Mouse (Mus musculus) c-Kit-positive CD71-negative TER-119-negative erythroid progenitor cells, embryonic 14.5 days (primary cell): ENCODE measurements around the gene Grin2b.

Experiments used
- DNase-seq: peaks from one replicate; pipeline ENCODE4 v3.0.0-alpha.2; 2013; ENCODE audit warnings: low read depth

The Grin2b gene

GRCm38 (mm10) chr6:136100241-136100640 is 73.1 kb downstream of the Grin2b start:
- DNase-seq = no peak

DNA sequence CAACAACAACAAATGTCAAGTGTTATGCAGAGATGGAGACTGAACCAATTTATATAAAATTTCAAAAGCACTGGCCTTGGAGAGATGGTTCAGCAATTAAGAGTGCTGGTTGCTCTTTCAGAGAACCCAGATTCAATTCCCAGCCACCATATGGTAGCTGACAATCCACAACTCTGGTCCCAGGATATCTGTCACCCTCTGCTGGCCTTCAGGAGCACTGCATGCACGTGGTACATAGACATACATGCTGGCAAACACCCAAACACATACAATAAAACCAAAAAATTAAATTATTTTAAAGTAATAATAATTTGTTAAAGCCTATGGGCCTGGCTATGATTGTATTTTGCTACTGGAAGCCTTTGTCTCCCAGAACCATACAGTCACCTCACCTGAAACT is 77.0 kb downstream of the Grin2b start:
- DNase-seq = no peak

- no peak for DNase-seq
Observed at GRCm38 (mm10) chr6:136079991-136080734, 93.1 kb downstream of the Grin2b start.

GRCm38 (mm10) chr6:136072326-136073054 is 100.8 kb downstream of the Grin2b start:
- DNase-seq = no peak

DNA sequence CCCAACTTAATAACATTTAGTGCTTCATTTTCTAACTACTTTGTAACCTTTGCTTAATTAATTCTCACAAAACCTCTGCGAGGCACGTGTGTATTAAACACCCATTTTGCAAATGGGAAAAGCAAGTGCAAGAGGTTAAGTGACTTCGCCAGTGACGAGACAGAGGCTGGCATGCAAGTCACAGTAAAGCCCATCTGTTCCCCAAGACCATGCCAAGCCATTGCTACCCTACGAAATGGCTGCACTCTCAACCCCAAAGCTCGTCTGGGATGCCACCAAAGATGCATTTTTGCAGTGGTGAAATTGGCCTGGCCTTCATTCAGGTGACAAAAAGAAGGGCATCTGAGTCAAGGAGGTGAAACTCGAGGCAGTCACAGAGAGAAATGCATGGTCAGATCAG is 103.2 kb downstream of the Grin2b start:
- no peak for DNase-seq

DNA sequence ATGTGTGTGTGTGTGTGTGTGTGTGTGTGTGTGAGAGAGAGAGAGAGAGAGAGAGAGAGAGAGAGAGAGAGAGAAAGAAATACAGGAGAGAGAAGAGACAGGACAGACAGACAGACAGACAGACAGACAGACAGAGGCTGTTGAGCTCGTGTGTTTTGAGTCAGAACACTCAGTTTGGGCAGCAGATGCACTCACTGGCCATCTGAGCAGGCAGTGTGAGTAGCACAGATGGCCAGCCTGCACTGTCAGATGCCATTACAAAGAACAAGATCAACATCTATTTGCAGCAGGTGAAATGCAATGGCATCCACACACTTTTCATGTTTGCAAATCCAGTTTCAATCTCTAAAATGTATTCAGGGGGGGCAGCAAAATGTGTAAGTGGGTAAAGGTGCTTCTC is 120.0 kb downstream of the Grin2b start:
- no peak for DNase-seq

GRCm38 (mm10) chr6:136050346-136050745 is 123.0 kb downstream of the Grin2b start:
- no peak for DNase-seq

- no peak for DNase-seq
Observed at GRCm38 (mm10) chr6:136048084-136048483, 125.2 kb downstream of the Grin2b start.

DNA sequence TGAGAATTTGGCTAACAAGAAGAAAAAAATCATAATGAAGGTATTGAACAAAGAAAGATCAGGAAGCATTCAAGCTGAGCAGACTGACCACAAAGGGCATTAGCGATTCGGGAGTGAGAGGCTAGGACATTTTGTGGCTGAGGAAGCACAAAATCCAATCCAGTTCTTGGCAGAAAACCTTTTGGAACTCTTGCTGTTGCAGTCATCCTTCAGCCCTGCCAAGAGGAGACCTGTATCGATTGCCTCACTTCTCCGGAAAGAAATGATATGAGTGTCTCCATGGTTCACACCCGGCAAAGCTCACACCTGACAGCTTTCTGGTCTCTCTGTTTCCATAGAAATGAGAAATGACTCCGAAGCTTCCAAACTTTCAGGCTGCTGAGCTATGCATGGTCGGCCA is 127.2 kb downstream of the Grin2b start:
- no peak for DNase-seq

DNA sequence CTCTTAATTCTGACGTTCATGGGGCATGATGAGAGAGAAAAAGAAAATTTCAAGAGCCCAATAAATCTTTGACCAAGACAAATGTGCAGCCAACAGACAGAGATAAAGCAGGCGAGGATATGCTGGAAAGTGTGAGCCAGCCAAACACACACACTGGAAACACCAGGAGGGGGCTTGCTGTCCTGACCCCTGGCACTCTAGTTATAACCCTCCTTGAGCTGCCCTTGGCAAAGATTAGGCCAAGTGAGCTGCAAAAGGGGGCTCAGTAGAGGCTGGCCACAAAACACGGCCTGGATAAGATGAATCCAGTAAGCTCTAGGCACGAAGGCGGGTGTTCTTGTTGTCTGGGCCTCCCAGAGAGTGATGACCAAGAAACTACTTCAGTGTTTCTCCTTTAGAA is 128.8 kb downstream of the Grin2b start:
- DNase-seq = no peak

DNA sequence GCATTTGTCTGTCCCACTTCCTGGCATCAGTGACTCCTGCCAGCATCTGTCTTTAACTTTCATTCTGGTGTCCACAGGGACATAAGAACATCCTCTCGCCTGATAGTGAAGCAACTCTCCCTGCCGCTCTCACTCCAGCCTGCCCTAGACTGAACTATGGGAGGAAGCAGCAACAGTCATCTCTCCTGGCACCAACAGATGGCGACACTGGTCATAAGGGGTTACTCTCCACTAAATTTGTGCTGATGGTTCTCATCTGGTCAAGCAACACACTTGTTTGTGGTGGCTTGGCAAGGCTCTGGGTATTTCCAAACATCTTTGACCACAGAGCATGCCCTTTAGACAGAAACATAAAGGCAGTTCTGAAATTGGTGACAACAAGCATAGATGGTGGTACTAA is 130.9 kb downstream of the Grin2b start:
- no peak for DNase-seq

DNA sequence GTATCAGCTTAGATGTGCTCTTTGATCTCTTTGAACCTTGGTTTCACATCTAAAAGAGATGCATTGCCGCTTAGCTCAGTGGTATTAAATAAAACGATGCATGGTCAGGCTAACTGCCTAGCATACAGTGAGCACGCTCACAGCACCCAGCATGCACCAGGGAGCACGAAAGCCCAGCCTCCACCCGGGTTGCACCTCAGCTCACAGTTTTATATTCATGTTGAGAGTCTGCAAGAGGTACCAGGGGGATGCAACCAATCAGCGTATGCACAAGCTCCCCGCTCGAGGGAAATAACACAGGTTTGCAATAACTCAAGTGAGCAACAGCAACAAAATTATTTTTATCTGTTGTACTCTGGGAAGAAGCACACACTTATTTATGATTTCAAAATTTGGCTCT is 131.5 kb downstream of the Grin2b start:
- no peak for DNase-seq

DNA sequence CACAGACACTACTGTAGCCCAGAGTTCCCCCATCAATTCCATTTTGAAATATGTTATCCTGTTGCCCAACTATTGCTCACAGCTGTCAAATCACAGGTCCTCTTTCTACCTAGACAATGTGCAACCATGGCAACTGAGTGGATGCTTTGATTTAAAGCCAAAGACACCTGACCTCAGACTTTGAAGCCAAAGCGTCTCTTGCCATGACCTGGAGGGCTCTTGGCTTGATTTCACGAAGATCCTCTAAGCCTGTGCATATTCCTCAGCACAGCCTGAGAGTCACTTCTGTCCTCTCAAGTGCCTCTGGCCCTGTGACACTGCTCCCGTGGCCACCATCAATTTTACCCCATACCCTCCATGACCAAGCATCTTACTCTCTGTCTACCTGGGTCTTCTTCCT is 132.4 kb downstream of the Grin2b start:
- no peak for DNase-seq

GRCm38 (mm10) chr6:136029235-136029939 is 143.9 kb downstream of the Grin2b start:
- no peak for DNase-seq

DNA sequence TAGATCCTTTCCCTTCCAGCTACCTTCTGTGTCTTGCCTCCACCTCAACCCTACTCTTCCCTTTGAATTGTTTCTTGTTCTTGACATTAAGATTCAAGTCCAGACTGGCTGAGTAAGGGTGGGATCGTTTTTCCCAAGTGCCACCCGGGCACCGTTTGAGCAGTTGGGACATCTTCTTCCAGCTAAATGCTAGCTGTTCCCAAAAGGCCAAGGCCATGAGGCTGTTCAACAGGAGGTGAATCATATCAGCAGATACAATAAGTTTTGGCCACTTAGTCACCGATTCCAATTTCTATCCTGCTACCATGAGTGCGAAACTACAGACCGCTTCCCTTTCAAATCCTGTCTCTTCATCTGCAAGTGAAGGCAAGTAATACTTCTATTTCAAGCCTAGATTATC is 146.4 kb downstream of the Grin2b start:
- no peak for DNase-seq

- DNase-seq = no peak
Observed at GRCm38 (mm10) chr6:136025801-136026200, 147.5 kb downstream of the Grin2b start.

- no peak for DNase-seq
Observed at GRCm38 (mm10) chr6:136020460-136020859, 152.9 kb downstream of the Grin2b start.

- DNase-seq = no peak
Observed at GRCm38 (mm10) chr6:136018962-136019361, 154.3 kb downstream of the Grin2b start.

DNA sequence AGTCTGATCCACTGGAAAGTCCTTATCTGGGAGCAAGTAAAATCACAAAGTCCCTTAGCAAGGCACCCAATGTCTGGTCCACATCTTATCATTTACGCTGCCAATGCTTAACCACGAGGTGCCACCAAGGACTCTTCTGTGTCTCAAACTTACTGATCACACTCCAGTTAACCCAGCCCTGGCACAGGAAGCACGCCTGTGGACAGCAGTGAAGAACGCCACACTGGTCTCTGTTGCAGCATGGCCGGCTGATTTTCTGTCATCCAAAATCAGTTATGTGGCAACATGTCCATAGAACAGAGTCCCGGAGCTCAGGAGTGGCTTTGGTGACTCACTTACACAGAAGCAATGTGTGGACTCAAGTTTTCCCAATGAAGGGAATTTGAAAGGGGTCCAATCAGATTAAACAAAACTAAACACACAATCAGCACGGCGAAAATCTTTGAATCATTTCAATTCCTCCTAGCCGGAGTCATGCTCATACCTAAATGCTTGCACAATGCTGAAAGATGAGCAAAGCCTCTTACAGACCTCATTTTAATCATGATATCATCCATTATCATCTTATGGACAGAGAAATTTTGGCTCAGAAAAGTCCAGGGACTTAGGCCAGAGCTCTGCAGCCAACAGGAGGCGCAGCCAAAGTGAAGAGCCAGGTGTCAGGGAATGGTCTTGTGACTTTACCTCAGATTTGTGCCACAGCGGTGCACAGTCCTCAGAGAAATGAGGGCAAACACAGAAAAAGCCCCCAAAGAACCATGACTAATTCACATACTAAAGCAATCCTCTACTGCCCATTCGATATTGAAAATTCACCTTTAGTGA is 159.5 kb downstream of the Grin2b start:
- DNase-seq = no peak

- no peak for DNase-seq
Observed at GRCm38 (mm10) chr6:136011533-136011932, 161.8 kb downstream of the Grin2b start.

- DNase-seq = no peak
Observed at GRCm38 (mm10) chr6:136011038-136011311, 162.3 kb downstream of the Grin2b start.

GRCm38 (mm10) chr6:136010290-136011037 is 162.8 kb downstream of the Grin2b start:
- DNase-seq = no peak
